Mouse (Mus musculus) Patski (cell line): ENCODE measurements at regions not wholly inside any gene's neighbourhood (a gene's known extent, or its start where the extent isn't known, plus 50 kb on each side); places are given as distances from the start of the nearest gene placed in this dataset.

Experiments used
- ATAC-seq: fragments of 100-300 bp; one replicate; pipeline ENCODE4 v1.8.0; 2021
- CTCF ChIA-PET: fragments of 350-600 bp; sonication (Branson Sonifier 250); formaldehyde crosslinking; loops from one replicate; lab custom pipeline; 2022; ENCODE audit warnings: inconsistent platforms; lab: Charles Lee
- POLR2A ChIA-PET: fragments of 350-600 bp; sonication (Branson Sonifier 250); formaldehyde crosslinking; loops from one replicate; lab custom pipeline; 2022; ENCODE audit warnings: antibody characterized with exemption, inconsistent platforms; lab: Charles Lee
- DNase-seq: peaks from one replicate; pipeline ENCODE4 v3.0.0-alpha.2; 2011; ENCODE audit warnings: low read depth, low spot score
- H3K27me3 ChIP-seq: fragments of 371-371 bp; one replicate; pipeline ENCODE4 v1.5.1; 2021
- CTCF ChIP-seq: fragments of 100-300 bp; IDR thresholded peaks from one replicate; pipeline ENCODE4 v1.5.1; 2021
- in situ Hi-C: fragments of 300-500 bp; cut with MboI; formaldehyde crosslinking; loops from 3 replicates; pipeline ENCODE4 v1.11.1; 2018; ENCODE audit warnings: low pct_unique_long_range_greater_than_20kb, mixed read lengths

DNA sequence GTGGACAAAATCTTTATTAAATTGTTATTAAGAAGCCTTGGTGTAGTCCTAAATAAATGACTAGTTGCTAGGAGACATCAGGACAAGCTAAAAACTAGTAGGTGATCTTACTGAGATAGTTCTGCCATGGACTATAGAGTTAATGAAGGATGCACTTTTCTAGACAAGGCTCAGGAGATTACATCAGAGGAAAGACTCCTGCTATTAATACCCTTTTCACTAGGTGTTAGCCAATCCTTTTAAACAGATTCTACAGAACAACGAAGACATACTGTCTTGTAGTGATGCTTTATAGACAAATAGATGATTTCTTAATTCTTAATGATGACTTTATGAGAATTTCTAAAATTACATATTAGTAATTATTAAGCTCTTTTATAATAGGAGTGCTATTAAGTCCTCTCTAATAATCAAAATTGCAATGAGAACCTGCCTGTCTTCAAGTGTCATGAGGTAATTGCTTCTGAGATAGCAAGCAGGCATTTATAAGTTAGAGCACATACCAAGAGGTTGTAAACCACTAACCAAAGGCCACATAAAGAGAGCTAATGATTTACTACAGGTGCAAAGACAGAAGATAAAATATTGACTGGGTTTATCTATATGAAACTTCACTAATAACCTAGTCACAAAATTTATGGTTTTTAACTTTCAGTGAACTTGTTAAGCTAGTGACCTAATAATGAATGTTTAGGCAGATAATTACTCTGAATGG is 647.9 kb upstream of the Kirrel3 start:
- ChIA-PET POLR2A (no interaction called here), CTCF (interaction anchor here (1.0 kb wide), 1 partner anchor 33 kb away, joined by 3 read pairs; no protein-coding TSS in a partner anchor)
- DNase-seq (no peak), ATAC-seq (no peak)
- no peaks in the 10 kb centered on the region for H3K27me3 ChIP-seq
- in situ Hi-C loops = no loop called here
- no peak for TF ChIP-seq CTCF

GRCm38 (mm10) chr9:33849623-33850022 is 636.1 kb upstream of the Kirrel3 start:
- ATAC-seq (no peak), DNase-seq (no peak)
- CTCF ChIA-PET = interaction anchor here (1.0 kb wide), 1 partner anchor 9 kb away, joined by 3 read pairs; no protein-coding TSS in a partner anchor
- H3K27me3 ChIP-seq = no peaks in the 10 kb centered on the region
- POLR2A ChIA-PET = interaction anchor here (0.5 kb wide), 1 partner anchor 179 kb away, joined by 4 read pairs; no protein-coding TSS in a partner anchor
- in situ Hi-C loops = loop anchor here (10.0 to 25.0 kb wide), 2 partner anchors 585 to 1163 kb away; no protein-coding TSS in a partner anchor
- no peak for TF ChIP-seq CTCF

DNA sequence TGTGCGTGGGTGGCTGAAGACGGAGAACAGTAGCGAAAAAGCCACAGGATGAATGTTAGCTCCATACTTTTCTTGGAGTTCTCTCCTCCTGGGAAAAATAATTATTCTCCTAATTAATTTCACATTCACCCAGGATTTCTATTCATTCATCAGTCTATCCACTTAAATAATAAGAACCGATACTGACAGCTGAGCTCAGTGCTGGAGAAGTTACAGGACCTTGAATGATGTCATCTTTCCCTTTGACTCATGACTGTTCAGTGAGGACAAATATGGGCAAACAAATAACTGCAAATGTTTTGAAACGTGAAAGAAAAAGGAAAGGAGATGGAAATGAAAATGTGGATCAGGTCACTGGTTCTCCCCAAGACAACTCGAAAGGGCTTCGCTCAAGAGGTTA is 635.7 kb upstream of the Kirrel3 start:
- ATAC-seq = no peak

DNA sequence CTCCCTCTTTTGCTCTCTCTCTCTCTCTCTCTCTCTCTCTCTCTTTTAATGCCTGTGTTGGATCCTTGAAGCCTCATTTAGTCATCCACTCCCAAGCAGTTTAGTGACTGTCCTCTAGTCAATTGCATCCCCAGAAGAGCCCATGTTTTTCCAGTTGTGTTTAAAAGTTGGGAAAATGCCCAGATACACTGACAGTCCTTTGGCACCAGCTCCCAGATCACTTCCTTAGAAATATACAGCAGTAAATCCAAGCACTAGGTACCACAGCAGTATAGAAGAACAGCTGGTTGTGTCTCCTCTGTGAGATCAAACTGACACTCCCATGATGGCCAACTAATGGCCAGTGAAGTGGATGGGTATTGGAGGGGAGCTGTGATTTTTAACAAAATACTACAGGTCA is 634.7 kb upstream of the Kirrel3 start:
- TF ChIP-seq CTCF = no peak
- ATAC-seq = no peak
- CTCF ChIA-PET = no interaction called here
- no peaks in the 10 kb centered on the region for H3K27me3 ChIP-seq
- no peak for DNase-seq
- POLR2A ChIA-PET = no interaction called here
- in situ Hi-C loops = loop anchor here (10.0 to 25.0 kb wide), 2 partner anchors 586 to 1161 kb away; no protein-coding TSS in a partner anchor

More for the DNA sequence above, 635.7 kb upstream of the Kirrel3 start:
- ChIA-PET POLR2A (interaction anchor here (0.5 kb wide), 1 partner anchor 179 kb away, joined by 4 read pairs; no protein-coding TSS in a partner anchor), CTCF (interaction anchor here (1.0 kb wide), 1 partner anchor 9 kb away, joined by 3 read pairs; no protein-coding TSS in a partner anchor)
- H3K27me3 ChIP-seq = no peaks in the 10 kb centered on the region
- in situ Hi-C loops = loop anchor here (10.0 to 25.0 kb wide), 2 partner anchors 585 to 1162 kb away; no protein-coding TSS in a partner anchor
- no peak for DNase-seq
- no peak for TF ChIP-seq CTCF

DNA sequence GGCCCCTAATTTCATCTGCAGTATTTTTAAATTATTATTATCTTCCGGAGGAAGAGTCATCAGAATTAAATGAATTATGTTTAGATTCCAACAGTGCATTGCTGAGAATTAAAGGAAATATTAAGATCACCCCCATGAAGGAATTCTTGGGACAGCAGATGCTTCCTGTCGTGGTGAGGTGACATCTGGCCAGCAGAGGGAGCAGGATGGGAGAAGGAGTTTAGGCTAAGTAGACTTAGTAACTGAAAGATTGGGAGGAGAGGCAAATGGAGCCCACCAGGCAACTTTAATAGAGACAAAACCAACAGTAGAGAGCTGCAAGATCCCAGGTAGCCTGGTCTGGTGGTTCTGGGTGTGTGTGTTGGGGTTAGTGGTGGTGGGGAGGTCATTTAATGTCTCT is 629.5 kb upstream of the Kirrel3 start:
- POLR2A ChIA-PET = no interaction called here
- TF ChIP-seq CTCF = peak; percentile 62
- in situ Hi-C loops = loop anchor here (10.0 to 25.0 kb wide), 2 partner anchors 591 to 1156 kb away; no protein-coding TSS in a partner anchor

GRCm38 (mm10) chr9:33858511-33858910 is 627.2 kb upstream of the Kirrel3 start:
- H3K27me3 ChIP-seq = no peaks in the 10 kb centered on the region
- POLR2A ChIA-PET = interaction anchor here (1.0 kb wide), 1 partner anchor 10 kb away, joined by 3 read pairs; no protein-coding TSS in a partner anchor
- CTCF ChIA-PET = interaction anchor here (1.1 kb wide), 1 partner anchor 9 kb away, joined by 3 read pairs; no protein-coding TSS in a partner anchor
- in situ Hi-C loops = loop anchor here (10.0 to 25.0 kb wide), 2 partner anchors 594 to 1154 kb away; no protein-coding TSS in a partner anchor
- TF ChIP-seq CTCF = no peak
- peak; percentile 98 for DNase-seq
- peak; percentile 77 for ATAC-seq

More for the DNA sequence above, 629.5 kb upstream of the Kirrel3 start:
- ATAC-seq = no peak
- H3K27me3 ChIP-seq = no peaks in the 10 kb centered on the region
- DNase-seq = no peak
- CTCF ChIA-PET = interaction anchor here (1.1 to 1.2 kb wide), 2 partner anchors 310 to 592 kb away, joined by 3 read pairs; no protein-coding TSS in a partner anchor

DNA sequence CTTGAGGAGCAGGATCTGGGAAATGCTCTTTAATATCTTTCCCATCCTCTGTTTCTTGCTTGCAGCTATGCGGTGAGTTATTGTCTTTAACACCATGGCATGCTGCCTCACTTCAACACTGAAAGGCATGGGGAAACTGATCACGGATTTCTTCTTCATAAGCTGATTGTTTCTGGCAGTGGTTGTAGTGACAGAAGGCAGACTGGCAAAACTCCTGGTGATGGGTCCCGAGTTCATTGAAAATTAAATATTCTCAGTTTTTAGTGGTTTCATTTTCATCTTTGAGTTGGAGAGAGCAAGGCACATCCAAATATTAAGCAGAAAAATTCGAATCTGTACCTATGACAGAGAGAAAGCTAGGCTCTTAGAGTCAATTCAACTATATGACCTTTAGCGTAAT is 617.0 kb upstream of the Kirrel3 start:
- in situ Hi-C loops = loop anchor here (25.0 kb wide), 1 partner anchor 1144 kb away; no protein-coding TSS in a partner anchor
- ChIA-PET POLR2A (interaction anchor here (1.4 kb wide), 1 partner anchor 9 kb away, joined by 3 read pairs; no protein-coding TSS in a partner anchor), CTCF (interaction anchor here (1.1 to 1.3 kb wide), 3 partner anchors 9 to 35 kb away, joined by 3 to 5 read pairs (median 3); no protein-coding TSS in a partner anchor)
- DNase-seq (no peak), ATAC-seq (no peak)
- TF ChIP-seq CTCF = no peak
- H3K27me3 ChIP-seq = no peaks in the 10 kb centered on the region

GRCm38 (mm10) chr9:33887279-33887678 is 598.4 kb upstream of the Kirrel3 start:
- POLR2A ChIA-PET = no interaction called here
- no peaks in the 10 kb centered on the region for H3K27me3 ChIP-seq
- DNase-seq (no peak), ATAC-seq (no peak)
- in situ Hi-C loops = no loop called here
- CTCF ChIA-PET = interaction anchor here (0.8 kb wide), 1 partner anchor 15 kb away, joined by 4 read pairs; no protein-coding TSS in a partner anchor
- no peak for TF ChIP-seq CTCF

GRCm38 (mm10) chr9:33892001-33892400 is 593.7 kb upstream of the Kirrel3 start:
- peak; percentile 24 for DNase-seq
- POLR2A ChIA-PET = no interaction called here
- ATAC-seq = no peak
- no peaks in the 10 kb centered on the region for H3K27me3 ChIP-seq
- no peak for TF ChIP-seq CTCF
- CTCF ChIA-PET = interaction anchor here (1.4 to 1.6 kb wide), 3 partner anchors 12 to 581 kb away, joined by 3 to 5 read pairs (median 3); no protein-coding TSS in a partner anchor
- in situ Hi-C loops = no loop called here
